Mouse (Mus musculus): ENCODE results near the gene Dcn. TPM values are rescaled to one million over a fixed set of nuclear protein-coding genes. Genes with fewer than 3 reads are reported as not detected.

Dcn gene
- polyA plus RNA-seq, 1 experiment from 2014 or later: 0.30 TPM

- Histone ChIP-seq H3K27ac (no peak overlapping the region), H3K36me3 (ENCODE audit: inconsistent target) (no peaks in the 10 kb centered on the region), H3K4me3 (ENCODE audit: inconsistent target) (no peak overlapping the region), H3K79me2 (ENCODE audit: inconsistent target) (no peaks in the 10 kb centered on the region)
- whole genome bisulfite sequencing (ENCODE audit: missing documents): 84% methylated on average over 6 of the region's 6 CpGs
Observed at GRCm38 (mm10) chr10:97487269-97487989, 8.0 kb downstream of the Dcn start.

GRCm38 (mm10) chr10:97492367-97492980 is 13.1 kb downstream of the Dcn start:
- WGBS (ENCODE audit: missing documents): 72% methylated on average over 4 of the region's 4 CpGs
- Histone ChIP-seq H3K27ac (no peak overlapping the region), H3K79me2 (ENCODE audit: inconsistent target) (no peaks in the 10 kb centered on the region), H3K36me3 (ENCODE audit: inconsistent target) (no peaks in the 10 kb centered on the region), H3K4me3 (ENCODE audit: inconsistent target) (no peak overlapping the region)

GRCm38 (mm10) chr10:97497646-97498045 is 18.2 kb downstream of the Dcn start:
- H3K79me2 ChIP-seq (ENCODE audit: inconsistent target): no peaks in the 10 kb centered on the region
- WGBS (ENCODE audit: missing documents): 67% methylated on average over 5 of the region's 5 CpGs

GRCm38 (mm10) chr10:97523366-97523765 is 44.0 kb downstream of the Dcn start:
- H3K36me3 ChIP-seq (ENCODE audit: inconsistent target): no peaks in the 10 kb centered on the region
- H3K4me3 ChIP-seq (ENCODE audit: inconsistent target): no peak overlapping the region
- WGBS (ENCODE audit: missing documents): 85% methylated on average over 3 of the region's 3 CpGs
- H3K27ac ChIP-seq: no peak overlapping the region
- H3K79me2 ChIP-seq (ENCODE audit: inconsistent target): no peaks in the 10 kb centered on the region

More at GRCm38 (mm10) chr10:97497646-97498045, 18.2 kb downstream of the Dcn start:
- Histone ChIP-seq H3K27ac (no peak overlapping the region), H3K36me3 (ENCODE audit: inconsistent target) (no peaks in the 10 kb centered on the region), H3K4me3 (ENCODE audit: inconsistent target) (no peak overlapping the region)

- no peaks in the 10 kb centered on the region for H3K36me3 ChIP-seq (ENCODE audit: inconsistent target)
- H3K79me2 ChIP-seq (ENCODE audit: inconsistent target): no peaks in the 10 kb centered on the region
- no peak overlapping the region for H3K27ac ChIP-seq
- 95% methylated on average over 4 of the region's 4 CpGs for WGBS (ENCODE audit: missing documents)
- no peak overlapping the region for H3K4me3 ChIP-seq (ENCODE audit: inconsistent target)
Observed at GRCm38 (mm10) chr10:97535697-97536096, 56.3 kb downstream of the Dcn start.

GRCm38 (mm10) chr10:97536921-97537320 is 57.5 kb downstream of the Dcn start:
- Histone ChIP-seq H3K79me2 (ENCODE audit: inconsistent target) (no peaks in the 10 kb centered on the region), H3K4me3 (ENCODE audit: inconsistent target) (no peak overlapping the region), H3K36me3 (ENCODE audit: inconsistent target) (no peaks in the 10 kb centered on the region), H3K27ac (no peak overlapping the region)
- 66% methylated on average over 2 of the region's 2 CpGs for WGBS (ENCODE audit: missing documents)

GRCm38 (mm10) chr10:97538202-97538601 is 58.8 kb downstream of the Dcn start:
- Histone ChIP-seq H3K4me3 (ENCODE audit: inconsistent target) (no peak overlapping the region), H3K27ac (no peak overlapping the region), H3K79me2 (ENCODE audit: inconsistent target) (no peaks in the 10 kb centered on the region), H3K36me3 (ENCODE audit: inconsistent target) (no peaks in the 10 kb centered on the region)
- 99% methylated on average over 4 of the region's 4 CpGs for WGBS (ENCODE audit: missing documents)

GRCm38 (mm10) chr10:97547740-97548139 is 68.3 kb downstream of the Dcn start:
- Histone ChIP-seq H3K27ac (no peak overlapping the region), H3K4me3 (ENCODE audit: inconsistent target) (no peak overlapping the region), H3K36me3 (ENCODE audit: inconsistent target) (no peaks in the 10 kb centered on the region), H3K79me2 (ENCODE audit: inconsistent target) (no peaks in the 10 kb centered on the region)
- WGBS (ENCODE audit: missing documents): 71% methylated on average over 1 of the region's 1 CpGs

- Histone ChIP-seq H3K36me3 (ENCODE audit: inconsistent target) (no peaks in the 10 kb centered on the region), H3K27ac (no peak within 1 kb of the TSS), H3K4me3 (ENCODE audit: inconsistent target) (no peak within 1 kb of the TSS), H3K79me2 (ENCODE audit: inconsistent target) (no peaks in the 10 kb centered on the region)
- WGBS (ENCODE audit: missing documents): 31% methylated on average over 10 of the region's 10 CpGs
Observed at GRCm38 (mm10) chr10:97564957-97565856, 85.8 kb downstream of the Dcn start, which contains the start of gene Lum. Gene Lum, plus strand, starts transcription at chr10:97565128.

GRCm38 (mm10) chr10:97567489-97568135 is 88.2 kb downstream of the Dcn start:
- 80% methylated on average over 6 of the region's 8 CpGs for WGBS (ENCODE audit: missing documents)
- no peak overlapping the region for H3K27ac ChIP-seq

More at GRCm38 (mm10) chr10:97567489-97568135, 88.2 kb downstream of the Dcn start:
- Histone ChIP-seq H3K4me3 (ENCODE audit: inconsistent target) (no peak overlapping the region), H3K79me2 (ENCODE audit: inconsistent target) (no peaks in the 10 kb centered on the region), H3K36me3 (ENCODE audit: inconsistent target) (no peaks in the 10 kb centered on the region)

Other genes starting within 250 kb of the Dcn start
- gene Lum, start 85.5 kb downstream of the Dcn start, polyA plus RNA-seq (2018): not detected in 3 replicates
- gene Kera, start 127.3 kb downstream of the Dcn start, polyA plus RNA-seq (2018): not detected in 3 replicates
- gene Epyc, start 164.5 kb downstream of the Dcn start, polyA plus RNA-seq (2018): not detected in 3 replicates
- not detected in 3 replicates for gene Ccer1, start 213.4 kb downstream of the Dcn start, polyA plus RNA-seq (2018)
- gene C030005K15Rik, start 247.1 kb downstream of the Dcn start, polyA plus RNA-seq (2018): not detected in 3 replicates

All from macrophage (primary cell).